Mouse (Mus musculus) kidney, postnatal 14 days (tissue): ENCODE results near the gene Tmem117.

Source experiments
- DNase-seq: peaks from one replicate; pipeline ENCODE4 v3.0.0; 2022; ENCODE audit warnings: mixed read lengths

The Tmem117 gene

GRCm38 (mm10) chr15:94903188-94903587 lies 274.2 kb downstream of the Tmem117 start:
- DNase-seq = no peak

- no peak for DNase-seq
Measured at GRCm38 (mm10) chr15:94904672-94905407, 275.8 kb downstream of the Tmem117 start.

- DNase-seq = no peak
Measured at GRCm38 (mm10) chr15:94921672-94922071, 292.6 kb downstream of the Tmem117 start.

GRCm38 (mm10) chr15:94927986-94928385 lies 299.0 kb downstream of the Tmem117 start:
- DNase-seq = no peak

GRCm38 (mm10) chr15:94930743-94931142 lies 301.7 kb downstream of the Tmem117 start:
- no peak for DNase-seq

GRCm38 (mm10) chr15:94933044-94933443 lies 304.0 kb downstream of the Tmem117 start:
- no peak for DNase-seq

GRCm38 (mm10) chr15:94933480-94933879 lies 304.4 kb downstream of the Tmem117 start:
- DNase-seq = no peak

- no peak for DNase-seq
Measured at GRCm38 (mm10) chr15:94941954-94942353, 312.9 kb downstream of the Tmem117 start.

GRCm38 (mm10) chr15:94942465-94942864 lies 313.4 kb downstream of the Tmem117 start:
- DNase-seq = no peak

- no peak for DNase-seq
Measured at GRCm38 (mm10) chr15:94943891-94944290, 314.9 kb downstream of the Tmem117 start.

- no peak for DNase-seq
Measured at GRCm38 (mm10) chr15:94951382-94952048, 322.5 kb downstream of the Tmem117 start.

GRCm38 (mm10) chr15:94956697-94957096 lies 327.7 kb downstream of the Tmem117 start:
- no peak for DNase-seq

GRCm38 (mm10) chr15:94957202-94957601 lies 328.2 kb downstream of the Tmem117 start:
- DNase-seq = no peak

GRCm38 (mm10) chr15:94967004-94967403 lies 338.0 kb downstream of the Tmem117 start:
- no peak for DNase-seq

GRCm38 (mm10) chr15:94968403-94969180 lies 339.6 kb downstream of the Tmem117 start:
- no peak for DNase-seq

GRCm38 (mm10) chr15:94981798-94982197 lies 352.8 kb downstream of the Tmem117 start:
- no peak for DNase-seq

- no peak for DNase-seq
Measured at GRCm38 (mm10) chr15:94995352-94995751, 366.3 kb downstream of the Tmem117 start.

GRCm38 (mm10) chr15:95005121-95005824 lies 376.2 kb downstream of the Tmem117 start:
- no peak for DNase-seq

- no peak for DNase-seq
Measured at GRCm38 (mm10) chr15:95022251-95022650, 393.2 kb downstream of the Tmem117 start.

- no peak for DNase-seq
Measured at GRCm38 (mm10) chr15:95024401-95024800, 395.4 kb downstream of the Tmem117 start.

GRCm38 (mm10) chr15:95028862-95029486 lies 399.9 kb downstream of the Tmem117 start:
- no peak for DNase-seq

- no peak for DNase-seq
Measured at GRCm38 (mm10) chr15:95029487-95029875, 400.4 kb downstream of the Tmem117 start.
